Mouse (Mus musculus): Measurements from ENCODE around the gene Shmt2.

DNA sequence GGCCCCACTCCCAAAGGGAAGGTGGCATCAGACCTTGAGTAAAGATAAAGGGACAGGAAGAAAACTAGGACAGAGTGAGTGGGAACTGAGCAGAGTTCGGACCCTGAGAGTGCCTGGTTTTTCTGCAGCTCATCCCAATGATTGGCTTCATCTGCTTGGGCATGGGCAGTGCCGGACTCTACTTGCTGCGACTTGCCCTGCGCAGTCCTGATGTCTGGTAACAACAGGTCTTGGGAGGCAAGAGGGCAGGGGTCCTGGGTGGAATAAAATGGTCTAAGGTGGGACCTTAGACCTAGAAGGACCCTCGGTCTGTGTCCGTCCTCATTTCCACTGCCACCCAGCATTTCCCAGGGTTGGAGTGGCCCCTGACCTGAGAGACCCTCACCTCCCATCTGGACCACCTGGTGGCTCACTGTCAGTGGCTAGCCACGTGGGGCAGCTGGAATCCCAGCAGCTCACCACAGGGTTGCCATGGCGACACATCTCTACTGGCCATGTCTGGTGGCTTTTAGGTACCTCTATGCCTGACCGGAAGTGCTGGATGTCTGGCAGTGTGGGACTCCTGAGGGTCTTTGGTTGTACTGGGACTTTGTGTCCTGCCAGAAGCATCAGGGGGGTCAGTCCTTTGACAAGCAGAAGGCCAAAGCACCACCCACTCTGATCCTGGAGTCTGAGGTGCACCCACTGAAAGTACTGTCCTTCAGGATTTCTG lies 6.8 kb downstream of the Shmt2 start:
- TF ChIP-seq CTCF (IDR thresholded peaks at IDR 0.05; ENCODE audit: insufficient read depth, low read length) (no peak), POLR2A (IDR thresholded peaks at IDR 0.05; ENCODE audit: borderline replicate concordance, extremely low read depth, low read depth, low read length) (no peak)
